Mouse (Mus musculus): Measurements from ENCODE around the gene BC035947.

BC035947 gene

GRCm38 (mm10) chr1:78501036-78501435 lies 10.9 kb downstream of the BC035947 start:
- DNase-seq = peak; percentile 77

GRCm38 (mm10) chr1:78490143-78490542 lies 21.8 kb downstream of the BC035947 start:
- DNase-seq = no peak

GRCm38 (mm10) chr1:78488752-78489492 lies 23.0 kb downstream of the BC035947 start, which contains the start of gene Farsb:
Gene Farsb (minus strand): TSS chr1:78488897.
- peak; percentile 95 for DNase-seq

- no peak for DNase-seq
Measured at GRCm38 (mm10) chr1:78488427-78488751, 23.6 kb downstream of the BC035947 start.

- DNase-seq = no peak
Measured at GRCm38 (mm10) chr1:78484361-78484760, 27.6 kb downstream of the BC035947 start.

- no peak for DNase-seq
Measured at GRCm38 (mm10) chr1:78483430-78483829, 28.5 kb downstream of the BC035947 start.

- DNase-seq = no peak
Measured at GRCm38 (mm10) chr1:78472441-78472840, 39.5 kb downstream of the BC035947 start.

GRCm38 (mm10) chr1:78454659-78455058 lies 57.3 kb downstream of the BC035947 start:
- peak; percentile 56 for DNase-seq

GRCm38 (mm10) chr1:78453886-78454285 lies 58.1 kb downstream of the BC035947 start:
- DNase-seq = no peak

- DNase-seq = no peak
Measured at GRCm38 (mm10) chr1:78452544-78452943, 59.4 kb downstream of the BC035947 start.

- no peak for DNase-seq
Measured at GRCm38 (mm10) chr1:78451070-78451854, 60.7 kb downstream of the BC035947 start.

- DNase-seq = no peak
Measured at GRCm38 (mm10) chr1:78448091-78448490, 63.9 kb downstream of the BC035947 start.

Measured in kidney, adult 9 months (tissue).